Mouse (Mus musculus) embryonic stem cell, embryonic (primary cell): ENCODE data around the gene Kif26b.

ENCODE experiments used
- CTCF ChIA-PET, 4 experiments: fragments of 300-600 bp in 2 of 4; fragments of 350-600 bp in 2 of 4; sonication (Branson Sonifier 250); formaldehyde crosslinking; loops; one replicate each; lab custom pipeline; 2022; ENCODE audit warnings: inconsistent platforms in 2 of 4; lab: Charles Lee
- POLR2A ChIA-PET, 4 experiments: fragments of 300-600 bp in 2 of 4; fragments of 350-600 bp in 2 of 4; sonication (Branson Sonifier 250); formaldehyde crosslinking; loops; one replicate each; lab custom pipeline; 2022; ENCODE audit warnings: antibody characterized with exemption in 4 of 4, inconsistent platforms in 1 of 4; lab: Charles Lee

The Kif26b gene

GRCm38 (mm10) chr1:178725536-178725935 is 196.6 kb downstream of the Kif26b start:
- POLR2A ChIA-PET = no interaction called here
- CTCF ChIA-PET = interaction anchor here in 1 of 4 experiments (1.0 kb wide), 1 partner anchor 8 kb away, joined by 3 read pairs; no protein-coding TSS in a partner anchor

- POLR2A ChIA-PET = no interaction called here
- CTCF ChIA-PET = interaction anchor here in 1 of 4 experiments (1.0 kb wide), 1 partner anchor 232 kb away, joined by 3 read pairs; no protein-coding TSS in a partner anchor
These were observed 199.3 kb downstream of the Kif26b start for GRCm38 (mm10) chr1:178728256-178728655.

GRCm38 (mm10) chr1:178730271-178730670 is 201.3 kb downstream of the Kif26b start:
- POLR2A ChIA-PET = interaction anchor here in 1 of 4 experiments (0.7 kb wide), 1 partner anchor 42 kb away, joined by 6 read pairs; no protein-coding TSS in a partner anchor

GRCm38 (mm10) chr1:178733035-178733434 is 204.1 kb downstream of the Kif26b start:
- ChIA-PET POLR2A (no interaction called here), CTCF (no interaction called here)

More at GRCm38 (mm10) chr1:178730271-178730670, 201.3 kb downstream of the Kif26b start:
- CTCF ChIA-PET = interaction anchor here in 1 of 4 experiments (0.6 kb wide), 1 partner anchor 62 kb away, joined by 3 read pairs; no protein-coding TSS in a partner anchor

- CTCF ChIA-PET = interaction anchor here in 1 of 4 experiments (0.5 kb wide), 1 partner anchor 27 kb away, joined by 3 read pairs; no protein-coding TSS in a partner anchor
- POLR2A ChIA-PET = interaction anchor here in 2 of 4 experiments (0.6 to 0.8 kb wide), 2 partner anchors 31 to 158 kb away, joined by 3 read pairs; no protein-coding TSS in a partner anchor
These were observed 205.7 kb downstream of the Kif26b start for GRCm38 (mm10) chr1:178734576-178734975.

- CTCF ChIA-PET = no interaction called here
- POLR2A ChIA-PET = no interaction called here
These were observed 208.0 kb downstream of the Kif26b start for GRCm38 (mm10) chr1:178736931-178737330.

GRCm38 (mm10) chr1:178743820-178744219 is 214.9 kb downstream of the Kif26b start:
- POLR2A ChIA-PET = interaction anchor here in 1 of 4 experiments (1.6 kb wide), 1 partner anchor 102 kb away, joined by 3 read pairs; no protein-coding TSS in a partner anchor
- CTCF ChIA-PET = no interaction called here

- CTCF ChIA-PET = interaction anchor here in 1 of 4 experiments (0.6 kb wide), 1 partner anchor 345 kb away, joined by 4 read pairs; no protein-coding TSS in a partner anchor
- POLR2A ChIA-PET = interaction anchor here in 1 of 4 experiments (1.6 kb wide), 1 partner anchor 101 kb away, joined by 3 read pairs; no protein-coding TSS in a partner anchor
These were observed 215.6 kb downstream of the Kif26b start for GRCm38 (mm10) chr1:178744526-178744925.

GRCm38 (mm10) chr1:178744961-178745360 is 216.0 kb downstream of the Kif26b start:
- ChIA-PET CTCF (interaction anchor here in 1 of 4 experiments (0.6 kb wide), 1 partner anchor 344 kb away, joined by 4 read pairs; no protein-coding TSS in a partner anchor), POLR2A (interaction anchor here in 1 of 4 experiments (1.6 kb wide), 1 partner anchor 101 kb away, joined by 3 read pairs; no protein-coding TSS in a partner anchor)

GRCm38 (mm10) chr1:178745471-178745870 is 216.5 kb downstream of the Kif26b start:
- CTCF ChIA-PET = interaction anchor here in 1 of 4 experiments (0.6 kb wide), 1 partner anchor 193 kb away, joined by 6 read pairs; no protein-coding TSS in a partner anchor
- POLR2A ChIA-PET = interaction anchor here in 1 of 4 experiments (1.6 kb wide), 1 partner anchor 100 kb away, joined by 3 read pairs; no protein-coding TSS in a partner anchor

- POLR2A ChIA-PET = interaction anchor here in 2 of 4 experiments (0.5 kb wide), 2 partner anchors 217 to 220 kb away, joined by 3 to 4 read pairs; no protein-coding TSS in a partner anchor
These were observed 218.6 kb downstream of the Kif26b start for GRCm38 (mm10) chr1:178747279-178748221.

GRCm38 (mm10) chr1:178748222-178748600 is 219.3 kb downstream of the Kif26b start:
- CTCF ChIA-PET = interaction anchor here in 1 of 4 experiments (0.7 kb wide), 1 partner anchor 160 kb away, joined by 5 read pairs; no protein-coding TSS in a partner anchor
- POLR2A ChIA-PET = no interaction called here

More at GRCm38 (mm10) chr1:178747279-178748221, 218.6 kb downstream of the Kif26b start:
- CTCF ChIA-PET = interaction anchor here in 1 of 4 experiments (0.7 kb wide), 1 partner anchor 159 kb away, joined by 5 read pairs; no protein-coding TSS in a partner anchor

- ChIA-PET POLR2A (no interaction called here), CTCF (interaction anchor here in 1 of 4 experiments (0.7 kb wide), 1 partner anchor 160 kb away, joined by 5 read pairs; no protein-coding TSS in a partner anchor)
These were observed 219.7 kb downstream of the Kif26b start for GRCm38 (mm10) chr1:178748617-178749016.

GRCm38 (mm10) chr1:178749786-178750185 is 220.9 kb downstream of the Kif26b start:
- CTCF ChIA-PET = no interaction called here

GRCm38 (mm10) chr1:178758441-178758840 is 229.5 kb downstream of the Kif26b start:
- CTCF ChIA-PET = no interaction called here
- POLR2A ChIA-PET = interaction anchor here in 1 of 4 experiments (0.6 to 1.2 kb wide), 3 partner anchors 12 to 546 kb away, joined by 4 to 8 read pairs (median 4); no protein-coding TSS in a partner anchor

More at GRCm38 (mm10) chr1:178749786-178750185, 220.9 kb downstream of the Kif26b start:
- POLR2A ChIA-PET = no interaction called here

GRCm38 (mm10) chr1:178762125-178762741 is 233.3 kb downstream of the Kif26b start:
- ChIA-PET CTCF (interaction anchor here in 3 of 4 experiments (0.6 to 1.2 kb wide), 3 partner anchors 10 to 602 kb away, joined by 3 to 5 read pairs (median 5); no protein-coding TSS in a partner anchor), POLR2A (no interaction called here)

- CTCF ChIA-PET = no interaction called here
- POLR2A ChIA-PET = no interaction called here
These were observed 236.0 kb downstream of the Kif26b start for GRCm38 (mm10) chr1:178764914-178765313.

- POLR2A ChIA-PET = no interaction called here
- CTCF ChIA-PET = no interaction called here
These were observed 236.7 kb downstream of the Kif26b start for GRCm38 (mm10) chr1:178765650-178766049.
